Mouse (Mus musculus) ES-Bruce4 (cell line): ENCODE data around the gene Fam163a. TPM values are rescaled to one million over a fixed set of nuclear protein-coding genes. Genes with fewer than 3 reads are reported as not detected.

Experiments used
- H3K27ac ChIP-seq: 2 replicates; pipeline ENCODE4 v1.5.1; 2012; ENCODE audit warnings: low read length, inconsistent platforms; ENCODE audit not compliant: insufficient read depth
- H3K27me3 ChIP-seq: 2 replicates; pipeline ENCODE4 v1.6.1; 2012; ENCODE audit warnings: mild to moderate bottlenecking, low read length, inconsistent platforms; ENCODE audit not compliant: control insufficient read depth, poor library complexity, insufficient read depth, severe bottlenecking
- H3K36me3 ChIP-seq: 2 replicates; pipeline ENCODE4 v1.6.1; 2012; ENCODE audit warnings: inconsistent platforms, mild to moderate bottlenecking, low read length, moderate library complexity; ENCODE audit not compliant: control insufficient read depth, poor library complexity, insufficient read depth, severe bottlenecking
- H3K4me1 ChIP-seq: one replicate; pipeline ENCODE4 v1.8.1; 2011; ENCODE audit warnings: low read length; ENCODE audit not compliant: control insufficient read depth, insufficient read depth
- H3K4me3 ChIP-seq: 2 replicates; pipeline ENCODE4 v1.5.1; 2011; ENCODE audit warnings: low read depth, mild to moderate bottlenecking, low read length
- H3K9ac ChIP-seq: 2 replicates; pipeline ENCODE4 v1.6.1; 2012; ENCODE audit warnings: low read depth, mild to moderate bottlenecking, inconsistent platforms; ENCODE audit not compliant: poor library complexity, severe bottlenecking
- H3K9me3 ChIP-seq: replicated peaks from 2 replicates; pipeline ENCODE4 v1.6.1; 2012; ENCODE audit warnings: mild to moderate bottlenecking, low read length, inconsistent platforms; ENCODE audit not compliant: control insufficient read depth, poor library complexity, insufficient read depth, severe bottlenecking
- CTCF ChIP-seq: IDR thresholded peaks from one replicate; pipeline ENCODE4 v1.8.1; 2011; ENCODE audit warnings: low read depth, low read length
- EP300 ChIP-seq: IDR thresholded peaks from 2 replicates; pipeline ENCODE4 v1.6.1; 2011; ENCODE audit warnings: low read depth, low read length; ENCODE audit not compliant: insufficient read depth
- POLR2A ChIP-seq: IDR thresholded peaks from one replicate; pipeline ENCODE4 v1.8.1; 2011; ENCODE audit warnings: low read length; ENCODE audit not compliant: insufficient read depth
- polyA plus RNA-seq: library from polyadenylated mRNA; stranded (reverse); fragments of >200 nt; gene quantifications from 2 replicates; pipeline ENCODE4 v1.2.4, GENCODE M21; 2011; ENCODE audit warnings: low read depth; ENCODE audit not compliant: missing spikeins, insufficient read depth, insufficient read length

The Fam163a gene
- polyA plus RNA-seq, 1 experiment = 0.40 TPM

DNA sequence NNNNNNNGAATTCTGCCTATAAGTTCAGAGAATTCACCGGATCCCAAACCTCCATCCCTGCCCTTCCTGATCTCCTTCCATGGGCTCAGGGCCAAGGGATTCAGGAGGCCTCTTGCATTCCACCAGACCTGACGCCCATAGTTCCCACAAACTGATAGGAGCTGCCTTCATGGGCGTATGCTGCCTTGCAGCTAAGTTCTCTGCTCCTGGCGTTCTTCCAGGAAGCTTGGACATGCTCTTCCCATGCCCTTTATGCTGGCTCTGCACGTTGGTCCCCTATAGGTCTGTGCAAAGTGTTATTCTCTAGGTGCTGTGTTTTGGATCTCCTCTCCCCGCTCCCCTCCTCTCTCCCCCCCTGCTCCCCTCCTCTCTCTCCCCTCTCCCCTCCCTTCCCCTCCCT is 36.1 kb downstream of the Fam163a start:
- Histone ChIP-seq H3K9ac (no peak overlapping the region), H3K27me3 (no peaks in the 10 kb centered on the region), H3K27ac (no peak overlapping the region), H3K4me1 (no peaks in the 10 kb centered on the region), H3K4me3 (no peak overlapping the region), H3K36me3 (no peaks in the 10 kb centered on the region), H3K9me3 (no peaks in the 10 kb centered on the region; the same call in 1 of the 2 replicates)
- TF ChIP-seq CTCF (no peak), POLR2A (no peak), EP300 (no peak)

DNA sequence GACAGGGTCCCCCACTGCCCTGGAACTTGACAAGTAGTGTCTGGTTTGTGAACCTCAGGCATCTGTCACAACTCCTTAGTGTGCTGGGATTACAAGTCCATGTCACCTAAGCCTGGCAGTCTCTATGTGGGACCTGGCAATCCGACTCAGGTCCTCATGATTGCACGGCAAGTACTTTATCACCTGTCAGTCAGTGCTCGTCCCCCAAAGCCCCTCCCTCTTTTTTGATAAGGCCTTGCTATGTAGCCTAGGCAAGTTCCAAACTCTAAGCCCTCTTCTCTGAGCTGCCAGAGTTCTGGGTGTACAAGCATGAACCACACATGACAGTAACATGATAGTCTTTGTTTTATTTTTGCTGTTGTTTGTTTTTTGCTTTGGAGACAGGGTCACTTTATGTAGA is 88.1 kb downstream of the Fam163a start:
- no peaks in the 10 kb centered on the region for H3K36me3 ChIP-seq
- no peak overlapping the region for H3K27ac ChIP-seq
- no peaks in the 10 kb centered on the region for H3K9me3 ChIP-seq
- no peak overlapping the region for H3K4me3 ChIP-seq
- TF ChIP-seq EP300 (no peak), POLR2A (no peak), CTCF (no peak)
- H3K9ac ChIP-seq = no peak overlapping the region
- H3K27me3 ChIP-seq = no peaks in the 10 kb centered on the region
- H3K4me1 ChIP-seq = no peaks in the 10 kb centered on the region

DNA sequence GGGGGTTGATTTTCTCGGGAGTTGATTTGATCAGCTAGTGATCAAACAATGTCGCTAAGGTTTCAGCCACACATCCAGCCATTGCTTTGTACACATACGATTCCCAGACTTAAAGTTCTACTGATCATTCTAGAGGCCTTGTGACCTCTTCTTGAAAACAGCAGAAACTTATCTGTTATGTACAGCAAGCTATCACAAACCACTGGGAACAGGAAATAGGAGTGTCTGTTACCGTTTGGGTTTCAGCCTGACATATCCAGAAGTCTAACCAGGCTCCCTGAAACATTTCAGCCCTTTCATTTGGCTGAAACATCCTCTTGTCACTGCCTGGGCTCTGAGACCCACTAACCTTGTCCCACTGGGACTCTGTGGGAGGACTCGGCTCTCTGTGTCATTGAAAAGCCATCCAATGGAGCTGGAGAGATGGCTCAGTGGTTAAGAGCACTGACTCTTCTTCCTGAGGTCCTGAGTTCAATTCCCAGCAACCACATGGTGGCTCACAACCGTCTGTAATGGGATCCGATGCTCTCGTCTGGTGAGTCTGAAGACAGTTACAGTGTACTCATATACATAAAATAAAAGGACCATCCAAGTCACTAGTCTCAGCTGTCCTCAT is 90.8 kb downstream of the Fam163a start:
- Histone ChIP-seq H3K9ac (no peak overlapping the region), H3K36me3 (no peaks in the 10 kb centered on the region), H3K4me1 (no peaks in the 10 kb centered on the region), H3K4me3 (no peak overlapping the region), H3K27ac (no peak overlapping the region), H3K27me3 (no peaks in the 10 kb centered on the region), H3K9me3 (no peaks in the 10 kb centered on the region)
- no peak for TF ChIP-seq CTCF
- TF ChIP-seq POLR2A = no peak
- TF ChIP-seq EP300 = no peak

DNA sequence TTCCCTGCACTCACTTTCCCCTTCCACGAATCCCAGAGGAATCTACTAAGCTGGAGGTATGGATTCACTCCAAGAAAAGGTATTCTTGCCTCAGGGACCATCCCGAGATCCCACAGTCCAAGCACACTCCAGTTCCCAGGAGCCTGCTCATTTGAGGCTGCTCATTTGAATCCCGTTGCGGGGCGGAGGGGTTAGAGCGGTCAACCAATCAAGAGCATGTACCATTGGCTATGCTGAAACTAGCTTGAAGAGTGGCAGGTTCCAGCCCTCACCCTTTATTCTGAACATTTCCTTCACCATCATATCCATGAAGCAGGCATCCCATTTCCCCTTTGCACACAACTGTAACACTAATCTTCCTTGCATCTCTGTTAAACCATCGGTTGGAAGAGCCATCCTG is 92.7 kb downstream of the Fam163a start:
- no peaks in the 10 kb centered on the region for H3K27me3 ChIP-seq
- TF ChIP-seq CTCF = no peak
- TF ChIP-seq EP300 = no peak
- no peak for TF ChIP-seq POLR2A
- no peaks in the 10 kb centered on the region for H3K9me3 ChIP-seq
- H3K4me3 ChIP-seq = no peak overlapping the region
- no peaks in the 10 kb centered on the region for H3K4me1 ChIP-seq
- no peak overlapping the region for H3K27ac ChIP-seq
- H3K9ac ChIP-seq = no peak overlapping the region
- H3K36me3 ChIP-seq = no peaks in the 10 kb centered on the region

DNA sequence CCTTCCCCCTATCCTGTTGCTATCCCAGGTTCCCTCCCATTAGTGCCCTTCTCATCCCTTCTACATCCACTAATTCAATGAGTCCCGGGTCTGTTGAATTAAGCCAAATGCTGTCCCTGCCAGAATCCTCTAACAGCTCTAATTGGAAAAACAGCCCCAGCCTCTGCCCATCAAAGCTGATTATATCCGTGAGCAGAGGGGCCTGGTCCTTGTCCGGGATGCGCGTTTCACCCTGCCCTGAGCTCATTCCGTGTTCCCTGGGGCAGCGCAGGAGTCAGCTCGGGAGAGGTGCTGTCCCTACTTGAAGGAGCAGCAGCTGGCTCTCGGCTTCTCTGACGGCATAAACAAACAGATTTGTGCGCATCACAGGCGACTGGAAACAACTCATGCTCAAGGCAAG is 93.1 kb downstream of the Fam163a start:
- no peaks in the 10 kb centered on the region for H3K9me3 ChIP-seq
- no peaks in the 10 kb centered on the region for H3K27me3 ChIP-seq
- H3K4me3 ChIP-seq = no peak overlapping the region
- TF ChIP-seq POLR2A (no peak), EP300 (no peak), CTCF (no peak)
- H3K27ac ChIP-seq = no peak overlapping the region
- H3K36me3 ChIP-seq = no peaks in the 10 kb centered on the region
- no peaks in the 10 kb centered on the region for H3K4me1 ChIP-seq
- no peak overlapping the region for H3K9ac ChIP-seq

DNA sequence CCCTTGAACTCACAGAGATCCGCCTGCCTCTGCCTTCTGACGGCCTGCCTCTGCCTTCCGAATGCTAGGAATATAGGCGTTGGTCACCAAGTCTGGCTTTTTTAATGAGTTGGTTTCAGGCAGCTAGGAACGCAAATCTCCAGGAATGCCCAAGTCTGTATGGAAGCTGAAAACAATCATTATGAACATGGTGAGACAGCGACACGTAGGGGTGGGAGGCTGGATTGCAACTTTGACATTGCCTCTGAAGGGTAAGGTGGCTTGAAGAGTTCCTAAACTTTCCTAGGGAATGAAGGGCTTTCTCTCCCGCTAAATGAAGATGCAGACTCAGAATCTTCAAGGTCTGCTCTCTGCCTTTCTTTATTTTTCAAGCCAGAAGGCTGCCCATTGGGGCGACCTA is 93.7 kb downstream of the Fam163a start:
- Histone ChIP-seq H3K4me1 (no peaks in the 10 kb centered on the region), H3K27ac (no peak overlapping the region), H3K27me3 (no peaks in the 10 kb centered on the region), H3K4me3 (no peak overlapping the region), H3K9ac (no peak overlapping the region), H3K36me3 (no peaks in the 10 kb centered on the region), H3K9me3 (no peaks in the 10 kb centered on the region)
- peak; percentile 53 for TF ChIP-seq CTCF
- no peak for TF ChIP-seq EP300
- TF ChIP-seq POLR2A = no peak
